Mouse (Mus musculus): ENCODE measurements around the gene Mtus2. TPM values are rescaled to one million over a fixed set of nuclear protein-coding genes. Genes with fewer than 3 reads are reported as not detected.

Mtus2 gene
- polyA plus RNA-seq, 1 experiment from 2014 or later, result 11.4 TPM

GRCm38 (mm10) chr5:148108314-148108713 is 151.2 kb downstream of the Mtus2 start:
- WGBS, result 59% methylated on average over 9 of the region's 9 CpGs

GRCm38 (mm10) chr5:148115207-148115817 is 158.2 kb downstream of the Mtus2 start:
- no peak overlapping the region for H3K4me2 ChIP-seq (ENCODE audit: low read depth, low read length)
- no peak overlapping the region for H3K27ac ChIP-seq (ENCODE audit: low read length)
- H3K9ac ChIP-seq (ENCODE audit: low read length), result no peak overlapping the region
- H3K4me3 ChIP-seq (replicated peaks; ENCODE audit: low read length), result no peak overlapping the region
- no peak for ATAC-seq (ENCODE audit: insufficient read depth, low FRiP score)
- H3K36me3 ChIP-seq (ENCODE audit: control insufficient read depth, insufficient read depth, low read length), result no peaks in the 10 kb centered on the region
- no peaks in the 10 kb centered on the region for H3K9me3 ChIP-seq (replicated peaks; ENCODE audit: control insufficient read depth, low read length)
- no peaks in the 10 kb centered on the region for H3K27me3 ChIP-seq (ENCODE audit: control insufficient read depth, insufficient read depth, low read length)
- 63% methylated on average over 15 of the region's 15 CpGs for WGBS
- no peaks in the 10 kb centered on the region for H3K4me1 ChIP-seq (ENCODE audit: control insufficient read depth, insufficient read depth, low read length)

More at GRCm38 (mm10) chr5:148108314-148108713, 151.2 kb downstream of the Mtus2 start:
- no peak overlapping the region for H3K4me3 ChIP-seq (replicated peaks; ENCODE audit: low read length)
- no peak overlapping the region for H3K9ac ChIP-seq (ENCODE audit: low read length)
- no peaks in the 10 kb centered on the region for H3K36me3 ChIP-seq (ENCODE audit: control insufficient read depth, insufficient read depth, low read length)
- H3K4me2 ChIP-seq (ENCODE audit: low read depth, low read length), result no peak overlapping the region
- H3K4me1 ChIP-seq (ENCODE audit: control insufficient read depth, insufficient read depth, low read length), result no peaks in the 10 kb centered on the region
- no peaks in the 10 kb centered on the region for H3K27me3 ChIP-seq (ENCODE audit: control insufficient read depth, insufficient read depth, low read length)
- ATAC-seq (ENCODE audit: insufficient read depth, low FRiP score), result no peak
- H3K27ac ChIP-seq (ENCODE audit: low read length), result no peak overlapping the region
- H3K9me3 ChIP-seq (replicated peaks; ENCODE audit: control insufficient read depth, low read length), result no peaks in the 10 kb centered on the region

GRCm38 (mm10) chr5:148124354-148124753 is 167.2 kb downstream of the Mtus2 start:
- Histone ChIP-seq H3K27ac (ENCODE audit: low read length) (no peak overlapping the region), H3K36me3 (ENCODE audit: control insufficient read depth, insufficient read depth, low read length) (no peaks in the 10 kb centered on the region), H3K4me3 (replicated peaks; ENCODE audit: low read length) (no peak overlapping the region), H3K9me3 (replicated peaks; ENCODE audit: control insufficient read depth, low read length) (no peaks in the 10 kb centered on the region), H3K4me1 (ENCODE audit: control insufficient read depth, insufficient read depth, low read length) (no peaks in the 10 kb centered on the region), H3K4me2 (ENCODE audit: low read depth, low read length) (no peak overlapping the region), H3K9ac (ENCODE audit: low read length) (no peak overlapping the region), H3K27me3 (ENCODE audit: control insufficient read depth, insufficient read depth, low read length) (no peaks in the 10 kb centered on the region)
- 77% methylated on average over 12 of the region's 12 CpGs for WGBS
- ATAC-seq (ENCODE audit: insufficient read depth, low FRiP score), result no peak

GRCm38 (mm10) chr5:148130691-148131457 is 173.8 kb downstream of the Mtus2 start:
- Histone ChIP-seq H3K36me3 (ENCODE audit: control insufficient read depth, insufficient read depth, low read length) (no peaks in the 10 kb centered on the region), H3K4me1 (ENCODE audit: control insufficient read depth, insufficient read depth, low read length) (0 out of 2 replicates have a peak, but pooled peaks cover 6% of the 10 kb centered on the region), H3K4me3 (replicated peaks; ENCODE audit: low read length) (no peak overlapping the region), H3K4me2 (ENCODE audit: low read depth, low read length) (no peak overlapping the region), H3K9me3 (replicated peaks; ENCODE audit: control insufficient read depth, low read length) (no peaks in the 10 kb centered on the region), H3K9ac (ENCODE audit: low read length) (no peak overlapping the region), H3K27ac (ENCODE audit: low read length) (peak overlapping the region; percentile 80), H3K27me3 (ENCODE audit: control insufficient read depth, insufficient read depth, low read length) (no peaks in the 10 kb centered on the region)
- peak; percentile 72; the same call in 1 of the 2 replicates for ATAC-seq (ENCODE audit: insufficient read depth, low FRiP score)
- 48% methylated on average over 8 of the region's 8 CpGs for WGBS

GRCm38 (mm10) chr5:148131458-148132131 is 174.5 kb downstream of the Mtus2 start:
- Histone ChIP-seq H3K9me3 (replicated peaks; ENCODE audit: control insufficient read depth, low read length) (no peaks in the 10 kb centered on the region), H3K27ac (ENCODE audit: low read length) (peak overlapping the region; percentile 80), H3K9ac (ENCODE audit: low read length) (no peak overlapping the region; the same call in 1 of the 2 replicates), H3K27me3 (ENCODE audit: control insufficient read depth, insufficient read depth, low read length) (no peaks in the 10 kb centered on the region), H3K36me3 (ENCODE audit: control insufficient read depth, insufficient read depth, low read length) (no peaks in the 10 kb centered on the region), H3K4me1 (ENCODE audit: control insufficient read depth, insufficient read depth, low read length) (0 out of 2 replicates have a peak, but pooled peaks cover 6% of the 10 kb centered on the region), H3K4me3 (replicated peaks; ENCODE audit: low read length) (no peak overlapping the region), H3K4me2 (ENCODE audit: low read depth, low read length) (no peak overlapping the region)
- WGBS, result 45% methylated on average over 10 of the region's 10 CpGs
- ATAC-seq (ENCODE audit: insufficient read depth, low FRiP score), result peak; percentile 59

GRCm38 (mm10) chr5:148133448-148134060 is 176.4 kb downstream of the Mtus2 start:
- no peaks in the 10 kb centered on the region for H3K36me3 ChIP-seq (ENCODE audit: control insufficient read depth, insufficient read depth, low read length)
- no peak for ATAC-seq (ENCODE audit: insufficient read depth, low FRiP score)
- no peak overlapping the region for H3K4me2 ChIP-seq (ENCODE audit: low read depth, low read length)
- WGBS, result 54% methylated on average over 9 of the region's 9 CpGs
- no peak overlapping the region for H3K9ac ChIP-seq (ENCODE audit: low read length)
- no peaks in the 10 kb centered on the region for H3K27me3 ChIP-seq (ENCODE audit: control insufficient read depth, insufficient read depth, low read length)
- H3K9me3 ChIP-seq (replicated peaks; ENCODE audit: control insufficient read depth, low read length), result no peaks in the 10 kb centered on the region
- H3K4me3 ChIP-seq (replicated peaks; ENCODE audit: low read length), result no peak overlapping the region
- H3K4me1 ChIP-seq (ENCODE audit: control insufficient read depth, insufficient read depth, low read length), result 0 out of 2 replicates have a peak, but pooled peaks cover 6% of the 10 kb centered on the region
- 0 out of 2 replicates have a peak overlapping the region, but pooled peaks have one; percentile 34 for H3K27ac ChIP-seq (ENCODE audit: low read length)

GRCm38 (mm10) chr5:148141662-148142061 is 184.5 kb downstream of the Mtus2 start:
- H3K4me3 ChIP-seq (replicated peaks; ENCODE audit: low read length), result no peak overlapping the region
- no peaks in the 10 kb centered on the region for H3K9me3 ChIP-seq (replicated peaks; ENCODE audit: control insufficient read depth, low read length)
- no peaks in the 10 kb centered on the region for H3K4me1 ChIP-seq (ENCODE audit: control insufficient read depth, insufficient read depth, low read length)
- H3K9ac ChIP-seq (ENCODE audit: low read length), result no peak overlapping the region
- H3K4me2 ChIP-seq (ENCODE audit: low read depth, low read length), result no peak overlapping the region
- no peaks in the 10 kb centered on the region for H3K36me3 ChIP-seq (ENCODE audit: control insufficient read depth, insufficient read depth, low read length)
- no peaks in the 10 kb centered on the region for H3K27me3 ChIP-seq (ENCODE audit: control insufficient read depth, insufficient read depth, low read length)
- no peak for ATAC-seq (ENCODE audit: insufficient read depth, low FRiP score)
- 86% methylated on average over 3 of the region's 3 CpGs for WGBS
- no peak overlapping the region for H3K27ac ChIP-seq (ENCODE audit: low read length)

- ATAC-seq (ENCODE audit: insufficient read depth, low FRiP score), result no peak
- no peaks in the 10 kb centered on the region for H3K4me1 ChIP-seq (ENCODE audit: control insufficient read depth, insufficient read depth, low read length)
- no peak overlapping the region for H3K9ac ChIP-seq (ENCODE audit: low read length)
- H3K27me3 ChIP-seq (ENCODE audit: control insufficient read depth, insufficient read depth, low read length), result no peaks in the 10 kb centered on the region
- H3K4me3 ChIP-seq (replicated peaks; ENCODE audit: low read length), result no peak overlapping the region
- 68% methylated on average over 12 of the region's 12 CpGs for WGBS
- H3K27ac ChIP-seq (ENCODE audit: low read length), result no peak overlapping the region
- H3K4me2 ChIP-seq (ENCODE audit: low read depth, low read length), result no peak overlapping the region
- H3K9me3 ChIP-seq (replicated peaks; ENCODE audit: control insufficient read depth, low read length), result no peaks in the 10 kb centered on the region
- no peaks in the 10 kb centered on the region for H3K36me3 ChIP-seq (ENCODE audit: control insufficient read depth, insufficient read depth, low read length)
Observed at GRCm38 (mm10) chr5:148146200-148146823, 189.2 kb downstream of the Mtus2 start.
